Mouse (Mus musculus): ENCODE data around the gene Traf3. TPM values are rescaled to one million over a fixed set of nuclear protein-coding genes. Genes with fewer than 3 reads are reported as not detected.

The Traf3 gene
- total and polyA plus RNA-seq, 3 experiments, result 11.8 to 13.9 (median 12.4) TPM

DNA sequence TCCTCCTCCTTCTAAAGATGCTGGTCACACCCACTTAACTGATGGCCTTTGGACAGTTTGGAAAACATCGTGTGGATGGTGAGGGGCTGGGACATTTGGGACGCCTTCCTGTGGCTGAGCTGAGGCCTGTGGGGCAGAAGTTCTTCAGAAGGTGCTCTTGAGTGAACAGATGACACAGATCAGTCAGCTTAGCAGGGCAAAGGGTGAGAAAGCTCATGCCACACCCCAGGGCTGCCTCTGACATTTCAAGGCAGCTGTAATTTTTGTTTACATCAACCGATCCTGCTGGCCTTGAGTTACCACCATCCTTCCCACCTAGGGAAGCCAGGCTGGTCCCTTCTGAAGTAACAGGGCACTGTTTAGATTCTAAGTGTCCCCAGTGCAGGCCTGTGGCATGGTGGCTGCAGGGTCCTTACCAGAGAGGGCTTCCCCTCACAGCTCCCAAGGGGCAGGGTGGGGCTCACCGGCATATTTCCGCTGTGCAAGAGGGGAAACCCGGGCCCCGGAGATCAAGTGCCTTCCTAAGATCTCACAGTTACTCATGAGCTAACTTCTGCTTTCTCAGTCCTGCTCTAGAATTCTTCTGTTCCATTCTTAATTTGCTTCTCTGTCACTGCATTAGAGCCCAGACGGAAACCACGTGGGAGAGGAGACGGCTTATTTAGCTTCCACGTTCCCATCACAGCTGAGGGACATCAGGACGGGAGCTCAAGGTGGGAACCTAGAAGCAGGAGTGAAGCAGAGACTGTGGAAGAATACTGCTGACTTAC is 6.3 kb upstream of the Traf3 start:
- H3K4me1 ChIP-seq (ENCODE audit: control insufficient read depth, insufficient read depth, low read length), result peaks cover 5% of the 10 kb centered on the region
- intact Hi-C loops (cut with DNase I), result no loop called here
- no peak overlapping the region for H3K4me3 ChIP-seq
- no peaks in the 10 kb centered on the region for H3K79me2 ChIP-seq (replicated peaks; ENCODE audit: control insufficient read depth, insufficient read depth, low read length)
- peak; percentile 51 to 80 for DNase-seq
- H3K27ac ChIP-seq, result no peak overlapping the region; the same call in 1 of the 2 replicates
- H3K9ac ChIP-seq (ENCODE audit: low read depth, low read length), result no peak overlapping the region
- H3K36me3 ChIP-seq (ENCODE audit: control insufficient read depth, insufficient read depth, low read length), result no peaks in the 10 kb centered on the region
- 48% methylated on average over 12 of the region's 12 CpGs for WGBS
- TF ChIP-seq CTCF (IDR thresholded peaks at IDR 0.05) (no peak), POLR2A (IDR thresholded peaks at IDR 0.05; ENCODE audit: insufficient read depth, low read depth, low read length) (no peak), EP300 (IDR thresholded peaks at IDR 0.05; ENCODE audit: insufficient read depth, low read depth, low read length) (no peak)
- H3K27me3 ChIP-seq (ENCODE audit: control insufficient read depth, insufficient read depth, low read length), result no peaks in the 10 kb centered on the region

- Histone ChIP-seq H3K4me3 (no peak overlapping the region), H3K4me1 (ENCODE audit: control insufficient read depth, insufficient read depth, low read length) (peaks cover 5% of the 10 kb centered on the region), H3K79me2 (replicated peaks; ENCODE audit: control insufficient read depth, insufficient read depth, low read length) (no peaks in the 10 kb centered on the region), H3K27ac (no peak overlapping the region), H3K27me3 (ENCODE audit: control insufficient read depth, insufficient read depth, low read length) (no peaks in the 10 kb centered on the region), H3K36me3 (ENCODE audit: control insufficient read depth, insufficient read depth, low read length) (no peaks in the 10 kb centered on the region), H3K9ac (ENCODE audit: low read depth, low read length) (no peak overlapping the region)
- intact Hi-C loops (cut with DNase I), result no loop called here
- DNase-seq, result no peak
- 95% methylated on average over 10 of the region's 10 CpGs for WGBS
- TF ChIP-seq EP300 (IDR thresholded peaks at IDR 0.05; ENCODE audit: insufficient read depth, low read depth, low read length) (no peak), CTCF (IDR thresholded peaks at IDR 0.05) (no peak)
These were observed 5.3 kb upstream of the Traf3 start for GRCm38 (mm10) chr12:111160871-111161270.

DNA sequence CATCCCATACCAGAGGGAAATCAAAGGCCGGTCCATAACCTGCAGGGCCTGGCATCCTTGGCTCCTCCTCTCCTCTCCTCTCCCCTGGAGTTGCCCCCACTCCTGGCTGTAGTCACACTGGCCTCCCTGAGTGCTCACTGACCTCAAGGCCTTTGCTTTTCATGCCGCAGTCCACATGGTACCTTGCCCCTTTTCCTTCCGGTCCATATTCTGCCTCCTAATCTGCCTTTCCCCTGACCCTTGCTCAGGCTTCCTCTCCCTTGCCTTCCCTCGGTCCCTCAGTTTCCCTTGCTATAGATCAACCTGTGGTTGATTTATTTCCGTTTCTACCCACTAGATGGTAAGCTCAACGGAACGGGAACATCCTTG is 4.2 kb upstream of the Traf3 start:
- 30% methylated on average over 7 of the region's 7 CpGs for WGBS
- no peak overlapping the region for H3K9ac ChIP-seq (ENCODE audit: low read depth, low read length)
- H3K27ac ChIP-seq, result no peak overlapping the region
- H3K27me3 ChIP-seq (ENCODE audit: control insufficient read depth, insufficient read depth, low read length), result no peaks in the 10 kb centered on the region
- peaks cover 5% of the 10 kb centered on the region for H3K4me1 ChIP-seq (ENCODE audit: control insufficient read depth, insufficient read depth, low read length)
- TF ChIP-seq EP300 (IDR thresholded peaks at IDR 0.05; ENCODE audit: insufficient read depth, low read depth, low read length), result no peak
- TF ChIP-seq POLR2A (IDR thresholded peaks at IDR 0.05; ENCODE audit: insufficient read depth, low read depth, low read length), result no peak
- no peak for TF ChIP-seq CTCF (IDR thresholded peaks at IDR 0.05)
- no peaks in the 10 kb centered on the region for H3K36me3 ChIP-seq (ENCODE audit: control insufficient read depth, insufficient read depth, low read length)
- no peaks in the 10 kb centered on the region for H3K79me2 ChIP-seq (replicated peaks; ENCODE audit: control insufficient read depth, insufficient read depth, low read length)
- H3K4me3 ChIP-seq, result no peak overlapping the region
- DNase-seq, result no peak
- intact Hi-C loops (cut with DNase I), result no loop called here

DNA sequence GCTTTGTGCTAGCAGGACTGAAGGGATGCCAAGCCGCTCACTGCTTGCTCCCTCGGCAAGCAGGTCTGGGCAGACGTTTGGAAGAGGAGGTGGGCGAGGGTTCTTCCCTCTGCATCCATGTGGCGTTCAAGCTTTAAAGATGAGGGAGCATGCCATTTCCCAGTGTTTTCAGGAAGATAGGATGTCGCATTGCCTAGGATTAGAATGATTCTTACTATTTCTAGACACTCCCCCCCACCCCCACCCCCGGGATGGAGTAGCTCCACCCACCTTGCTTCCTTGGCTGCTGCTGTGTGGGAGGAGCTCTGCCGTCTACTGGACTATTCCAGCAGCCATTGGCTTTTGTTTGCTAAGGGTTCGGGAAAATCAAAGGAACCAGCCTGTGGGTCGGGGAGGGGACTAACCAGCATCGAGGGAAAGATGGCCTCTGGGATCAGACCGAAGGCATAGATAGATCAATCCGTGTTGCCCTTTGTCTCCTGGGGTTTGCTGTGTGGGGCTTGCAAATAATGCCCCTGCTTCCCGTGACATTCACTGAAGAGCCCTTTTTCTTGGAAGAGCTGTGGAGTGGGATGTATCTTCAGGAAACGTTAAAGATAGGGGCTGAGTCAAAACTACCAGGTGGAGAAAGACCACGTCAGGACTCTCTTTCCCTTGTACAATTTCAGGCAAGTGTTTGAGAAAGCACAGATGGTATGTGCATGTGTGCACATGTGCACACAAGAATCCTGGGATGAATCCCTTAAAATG is 3.7 kb upstream of the Traf3 start:
- Histone ChIP-seq H3K27me3 (ENCODE audit: control insufficient read depth, insufficient read depth, low read length) (no peaks in the 10 kb centered on the region), H3K4me3 (no peak overlapping the region), H3K79me2 (replicated peaks; ENCODE audit: control insufficient read depth, insufficient read depth, low read length) (no peaks in the 10 kb centered on the region), H3K27ac (no peak overlapping the region), H3K4me1 (ENCODE audit: control insufficient read depth, insufficient read depth, low read length) (peaks cover 5% of the 10 kb centered on the region), H3K36me3 (ENCODE audit: control insufficient read depth, insufficient read depth, low read length) (no peaks in the 10 kb centered on the region), H3K9ac (ENCODE audit: low read depth, low read length) (no peak overlapping the region)
- TF ChIP-seq EP300 (IDR thresholded peaks at IDR 0.05; ENCODE audit: insufficient read depth, low read depth, low read length), result no peak
- no peak for TF ChIP-seq POLR2A (IDR thresholded peaks at IDR 0.05; ENCODE audit: insufficient read depth, low read depth, low read length)
- TF ChIP-seq CTCF (IDR thresholded peaks at IDR 0.05), result no peak
- WGBS, result 17% methylated on average over 16 of the region's 16 CpGs
- DNase-seq, result peak; percentile 35 to 38
- intact Hi-C loops (cut with DNase I), result no loop called here

GRCm38 (mm10) chr12:111164310-111164751 is 1.8 kb upstream of the Traf3 start:
- DNase-seq, result peak; percentile 86 to 93
- H3K9ac ChIP-seq (ENCODE audit: low read depth, low read length), result peak overlapping the region; percentile 33

More at GRCm38 (mm10) chr12:111164310-111164751, 1.8 kb upstream of the Traf3 start:
- Histone ChIP-seq H3K36me3 (ENCODE audit: control insufficient read depth, insufficient read depth, low read length) (no peaks in the 10 kb centered on the region), H3K27ac (peak overlapping the region; percentile 31), H3K4me1 (ENCODE audit: control insufficient read depth, insufficient read depth, low read length) (peaks cover 8% of the 10 kb centered on the region), H3K4me3 (peak overlapping the region; percentile 45), H3K79me2 (replicated peaks; ENCODE audit: control insufficient read depth, insufficient read depth, low read length) (no peaks in the 10 kb centered on the region), H3K27me3 (ENCODE audit: control insufficient read depth, insufficient read depth, low read length) (no peaks in the 10 kb centered on the region)
- intact Hi-C loops (cut with DNase I), result no loop called here
- TF ChIP-seq CTCF (IDR thresholded peaks at IDR 0.05) (no peak), POLR2A (IDR thresholded peaks at IDR 0.05; ENCODE audit: insufficient read depth, low read depth, low read length) (no peak)
- 10% methylated on average over 13 of the region's 13 CpGs for WGBS
